Mouse (Mus musculus) natural killer cell, adult 2 months (primary cell): ENCODE data around the gene Gm36028.
A peak's percentile ranks its signal among the peaks of the same experiment; 100 is the strongest.

ENCODE experiments used
- DNase-seq, 2 experiments: peaks; one replicate each; pipeline ENCODE4 v3.0.0; 2022; ENCODE audit warnings: low spot score in 2 of 2

Gm36028 gene

GRCm38 (mm10) chr16:37860213-37860612 lies 733 bp downstream of the Gm36028 start:
- DNase-seq, result no peak

- no peak for DNase-seq
Measured at GRCm38 (mm10) chr16:37857495-37857894, 3.5 kb downstream of the Gm36028 start.

GRCm38 (mm10) chr16:37856327-37856726 lies 4.6 kb downstream of the Gm36028 start:
- DNase-seq, result no peak

- no peak for DNase-seq
Measured at GRCm38 (mm10) chr16:37855583-37855982, 5.4 kb downstream of the Gm36028 start.

- no peak for DNase-seq
Measured at GRCm38 (mm10) chr16:37854593-37854992, 6.4 kb downstream of the Gm36028 start.

- no peak for DNase-seq
Measured at GRCm38 (mm10) chr16:37854054-37854453, 6.9 kb downstream of the Gm36028 start.

- no peak for DNase-seq
Measured at GRCm38 (mm10) chr16:37853279-37853678, 7.7 kb downstream of the Gm36028 start.

GRCm38 (mm10) chr16:37851366-37851765 lies 9.6 kb downstream of the Gm36028 start:
- no peak for DNase-seq

- DNase-seq, result no peak
Measured at GRCm38 (mm10) chr16:37847081-37847480, 13.9 kb downstream of the Gm36028 start.

GRCm38 (mm10) chr16:37845202-37845925 lies 15.6 kb downstream of the Gm36028 start:
- no peak for DNase-seq

GRCm38 (mm10) chr16:37843740-37844139 lies 17.2 kb downstream of the Gm36028 start:
- no peak for DNase-seq

- no peak for DNase-seq
Measured at GRCm38 (mm10) chr16:37842439-37842838, 18.5 kb downstream of the Gm36028 start.

GRCm38 (mm10) chr16:37837571-37837970 lies 23.4 kb downstream of the Gm36028 start:
- DNase-seq, result no peak

- DNase-seq, result no peak
Measured at GRCm38 (mm10) chr16:37831041-37831440, 29.9 kb downstream of the Gm36028 start.

GRCm38 (mm10) chr16:37826286-37826685 lies 34.7 kb downstream of the Gm36028 start:
- no peak for DNase-seq

GRCm38 (mm10) chr16:37824778-37825505 lies 36.0 kb downstream of the Gm36028 start:
- DNase-seq, result no peak

- no peak for DNase-seq
Measured at GRCm38 (mm10) chr16:37823949-37824348, 37.0 kb downstream of the Gm36028 start.

- no peak for DNase-seq
Measured at GRCm38 (mm10) chr16:37817986-37818385, 43.0 kb downstream of the Gm36028 start.

GRCm38 (mm10) chr16:37814383-37814971 lies 46.5 kb downstream of the Gm36028 start:
- DNase-seq, result peak; percentile 5 to 60

- no peak for DNase-seq
Measured at GRCm38 (mm10) chr16:37813691-37814382, 47.1 kb downstream of the Gm36028 start.

- peak in 1 of 2 experiments; percentile 13 for DNase-seq
Measured at GRCm38 (mm10) chr16:37812474-37812886, 48.5 kb downstream of the Gm36028 start.

GRCm38 (mm10) chr16:37811874-37812273 lies 49.1 kb downstream of the Gm36028 start:
- no peak for DNase-seq
